Mouse (Mus musculus): ENCODE data around the gene Trim65. TPM values are rescaled to one million over a fixed set of nuclear protein-coding genes. Genes with fewer than 3 reads are reported as not detected.

The Trim65 gene
- polyA plus RNA-seq, 1 experiment from 2014 or later, result 3.6 TPM

DNA sequence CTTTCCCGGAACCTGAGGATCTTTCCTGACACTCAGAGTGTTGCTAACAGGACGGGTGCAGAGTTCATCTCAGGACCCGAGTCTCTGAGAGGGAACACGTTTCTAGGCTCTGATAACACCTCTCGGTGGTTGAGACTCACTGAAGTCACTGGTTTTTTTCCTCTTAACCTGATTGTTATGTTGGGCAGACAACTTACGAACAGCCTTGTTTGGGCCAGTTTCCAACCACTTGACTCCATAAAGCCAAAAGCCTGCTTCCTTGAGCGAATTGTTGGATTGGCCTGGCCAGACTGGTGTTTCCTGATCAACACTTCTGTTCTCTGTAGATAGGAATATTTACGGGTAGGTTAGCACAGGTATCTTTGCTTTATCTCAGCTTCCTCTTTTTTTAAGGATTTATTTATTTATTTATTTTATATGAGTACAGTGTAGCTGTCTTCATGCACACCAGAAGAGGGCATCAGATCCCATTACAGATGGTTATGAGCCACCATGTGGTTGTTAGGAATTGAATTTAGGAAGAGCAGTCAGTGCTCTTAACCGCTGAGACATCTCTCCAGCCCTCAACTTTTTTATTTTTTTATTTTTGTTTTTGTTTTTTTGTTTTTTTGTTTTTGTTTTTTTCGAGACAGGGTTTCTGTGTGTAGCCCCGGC is 42.1 kb downstream of the Trim65 start:
- Histone ChIP-seq H3K36me3 (peaks cover 13% of the 10 kb centered on the region), H3K27ac (peak overlapping the region; percentile 88; the same call in 1 of the 2 replicates), H3K4me3 (no peak overlapping the region), H3K4me1 (peaks cover 37% of the 10 kb centered on the region), H3K9me3 (no peaks in the 10 kb centered on the region), H3K27me3 (ENCODE audit: insufficient read depth, poor library complexity, severe bottlenecking) (no peaks in the 10 kb centered on the region)
- no peak for DNase-seq (ENCODE audit: low spot score)
- WGBS, result 62% methylated on average over 11 of the region's 11 CpGs

DNA sequence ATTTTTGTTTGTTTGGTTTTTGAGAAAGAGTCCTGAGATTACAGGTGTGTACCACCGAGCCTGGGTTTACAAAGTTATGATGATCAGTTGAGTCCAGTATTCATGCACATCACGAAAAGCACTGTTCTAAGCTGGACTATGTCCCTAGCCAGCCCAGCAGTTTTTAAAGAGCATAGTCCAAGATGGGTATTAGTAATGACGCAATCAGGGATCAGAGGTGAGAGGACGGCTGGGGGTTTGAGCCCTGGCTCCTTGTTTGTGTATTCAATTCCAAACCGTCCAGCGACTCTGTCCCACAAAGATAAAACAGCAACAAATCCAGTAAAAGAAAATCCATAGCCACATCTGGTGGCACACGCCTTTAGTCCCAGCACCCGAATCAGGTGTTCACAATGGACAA is 42.7 kb downstream of the Trim65 start:
- Histone ChIP-seq H3K4me1 (peaks cover 33% of the 10 kb centered on the region), H3K27ac (peak overlapping the region; percentile 88; the same call in 1 of the 2 replicates), H3K9me3 (no peaks in the 10 kb centered on the region), H3K27me3 (ENCODE audit: insufficient read depth, poor library complexity, severe bottlenecking) (no peaks in the 10 kb centered on the region), H3K36me3 (peaks cover 19% of the 10 kb centered on the region), H3K4me3 (no peak overlapping the region; the same call in 1 of the 2 replicates)
- WGBS, result 79% methylated on average over 8 of the region's 8 CpGs
- DNase-seq (ENCODE audit: low spot score), result no peak

DNA sequence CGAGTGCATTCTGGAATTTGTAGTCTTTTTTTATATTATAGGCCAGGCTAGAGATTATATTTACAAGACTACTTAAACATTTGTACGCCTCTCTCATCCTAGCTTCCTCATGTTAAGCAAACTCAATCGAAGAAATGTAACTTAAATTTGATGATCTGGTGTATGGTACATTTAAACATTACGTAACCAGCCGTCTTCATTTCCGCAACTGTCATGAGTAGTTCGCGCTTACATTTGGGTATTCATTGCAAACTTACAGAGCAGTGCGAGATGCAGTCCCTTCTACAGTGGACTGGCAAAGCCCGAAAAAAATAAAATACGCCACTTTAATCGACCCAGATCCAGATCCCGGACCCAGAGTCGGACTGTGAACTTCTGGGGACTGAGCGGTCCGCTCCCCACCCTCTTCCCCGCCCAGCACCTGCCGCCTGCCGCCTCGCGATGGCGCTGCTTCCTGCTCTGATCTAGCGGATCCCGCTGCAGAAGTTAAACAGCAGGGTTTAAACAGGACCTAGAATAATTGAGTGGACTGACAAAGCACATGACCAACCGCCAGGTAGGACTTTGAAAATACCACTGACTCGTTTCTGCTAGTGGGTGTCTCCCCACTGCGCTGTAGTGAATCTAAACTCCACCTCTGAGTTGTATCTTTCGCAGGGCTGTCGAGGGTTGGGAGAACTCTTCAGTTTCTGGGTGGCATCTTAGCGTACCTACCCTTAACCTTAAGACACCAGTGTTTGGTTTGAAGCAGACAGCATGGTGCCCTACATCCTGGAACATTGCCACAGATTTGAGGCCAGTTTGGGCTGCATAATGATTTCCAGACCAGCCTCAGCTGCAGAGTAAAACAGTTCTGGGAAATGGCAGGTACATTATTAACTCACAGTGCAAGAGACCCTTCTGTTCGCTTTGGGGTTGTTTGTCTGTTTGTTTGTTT is 43.5 kb downstream of the Trim65 start:
- peak; percentile 96 for DNase-seq (ENCODE audit: low spot score)
- WGBS, result 5% methylated on average over 31 of the region's 31 CpGs
- H3K4me3 ChIP-seq, result peak overlapping the region; percentile 63
- H3K9me3 ChIP-seq, result no peaks in the 10 kb centered on the region
- H3K4me1 ChIP-seq, result peaks cover 33% of the 10 kb centered on the region
- H3K27me3 ChIP-seq (ENCODE audit: insufficient read depth, poor library complexity, severe bottlenecking), result no peaks in the 10 kb centered on the region
- peaks cover 25% of the 10 kb centered on the region for H3K36me3 ChIP-seq
- peak overlapping the region; percentile 88 for H3K27ac ChIP-seq

DNA sequence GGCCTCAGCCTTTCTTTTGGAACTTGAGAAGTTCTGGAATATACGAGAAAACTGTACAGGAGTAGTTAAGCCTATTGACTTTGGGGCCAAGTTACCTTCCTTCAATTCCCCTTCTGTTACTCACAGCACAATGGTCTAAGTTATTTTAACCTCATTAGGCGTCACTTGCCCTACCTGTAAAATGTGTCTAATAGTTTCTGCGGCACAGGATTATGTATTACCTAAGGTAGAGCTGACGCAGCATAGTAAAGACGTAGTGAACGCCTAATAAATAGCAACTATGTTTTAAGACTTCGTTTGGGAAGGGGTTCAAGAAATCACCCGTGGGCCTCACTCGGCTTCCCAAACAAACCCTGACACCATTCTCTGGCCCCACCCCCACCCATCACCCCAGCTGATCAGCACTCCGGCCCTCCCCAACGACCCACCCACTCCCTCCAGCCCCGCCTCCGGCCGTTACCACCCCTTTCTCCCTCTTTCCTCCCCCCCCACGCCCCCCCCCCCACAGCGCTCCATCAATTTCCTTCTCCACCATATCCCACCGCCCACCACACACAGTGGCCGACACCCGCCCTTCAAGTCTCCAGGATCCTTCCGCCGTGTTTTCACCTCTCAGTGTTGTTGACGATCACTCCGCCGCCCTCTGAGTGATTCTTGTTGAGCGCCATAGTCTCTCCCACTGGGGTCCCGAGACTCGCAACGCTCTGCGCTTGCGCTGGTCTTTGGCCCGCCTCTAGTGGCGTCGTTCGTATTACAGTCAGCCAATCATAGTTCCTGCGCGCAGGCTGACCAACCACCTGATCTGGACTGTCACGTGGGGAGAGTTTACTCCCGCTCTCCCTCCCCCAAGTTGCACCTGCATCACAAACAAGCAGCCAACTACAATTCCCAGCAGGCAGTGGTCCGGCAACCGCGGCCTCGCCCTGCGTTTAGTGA is 44.4 kb downstream of the Trim65 start, which contains the start of gene Wbp2:
Gene Wbp2 (minus strand): TSS at position 738 of the 936 bp plus-strand sequence.
- Histone ChIP-seq H3K36me3 (peaks cover 35% of the 10 kb centered on the region), H3K4me3 (peak within 1 kb of the TSS; percentile 63), H3K4me1 (peaks cover 31% of the 10 kb centered on the region), H3K9me3 (no peaks in the 10 kb centered on the region), H3K27me3 (ENCODE audit: insufficient read depth, poor library complexity, severe bottlenecking) (no peaks in the 10 kb centered on the region), H3K27ac (peak within 1 kb of the TSS; percentile 88)
- DNase-seq (ENCODE audit: low spot score), result peak; percentile 100
- WGBS, result 7% methylated on average over 38 of the region's 43 CpGs

DNA sequence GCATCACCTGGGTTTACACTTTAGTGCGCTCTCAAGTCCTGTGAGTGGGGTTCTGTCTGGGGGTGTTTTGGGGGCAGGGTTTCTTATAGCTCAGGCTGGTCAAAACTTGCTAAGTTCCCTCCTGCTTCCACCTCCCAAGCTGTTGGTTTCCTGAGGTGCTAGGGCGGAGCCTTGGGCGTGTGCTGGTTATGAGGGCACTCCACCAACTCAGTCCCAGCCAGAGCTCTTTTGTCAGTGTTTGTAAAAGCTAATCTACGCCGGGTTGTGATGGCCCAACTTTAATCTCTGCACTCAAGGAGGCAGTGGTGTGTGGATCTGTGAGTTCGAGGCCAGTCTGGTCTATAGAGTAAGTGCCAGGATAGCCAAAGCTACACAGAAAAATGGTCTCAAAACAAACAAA is 46.8 kb downstream of the Trim65 start:
- no peak overlapping the region for H3K4me3 ChIP-seq
- peaks cover 43% of the 10 kb centered on the region for H3K4me1 ChIP-seq
- 88% methylated on average over 6 of the region's 6 CpGs for WGBS
- DNase-seq (ENCODE audit: low spot score), result no peak
- H3K27ac ChIP-seq, result no peak overlapping the region
- H3K9me3 ChIP-seq, result no peaks in the 10 kb centered on the region
- no peaks in the 10 kb centered on the region for H3K27me3 ChIP-seq (ENCODE audit: insufficient read depth, poor library complexity, severe bottlenecking)
- peaks cover 58% of the 10 kb centered on the region for H3K36me3 ChIP-seq

DNA sequence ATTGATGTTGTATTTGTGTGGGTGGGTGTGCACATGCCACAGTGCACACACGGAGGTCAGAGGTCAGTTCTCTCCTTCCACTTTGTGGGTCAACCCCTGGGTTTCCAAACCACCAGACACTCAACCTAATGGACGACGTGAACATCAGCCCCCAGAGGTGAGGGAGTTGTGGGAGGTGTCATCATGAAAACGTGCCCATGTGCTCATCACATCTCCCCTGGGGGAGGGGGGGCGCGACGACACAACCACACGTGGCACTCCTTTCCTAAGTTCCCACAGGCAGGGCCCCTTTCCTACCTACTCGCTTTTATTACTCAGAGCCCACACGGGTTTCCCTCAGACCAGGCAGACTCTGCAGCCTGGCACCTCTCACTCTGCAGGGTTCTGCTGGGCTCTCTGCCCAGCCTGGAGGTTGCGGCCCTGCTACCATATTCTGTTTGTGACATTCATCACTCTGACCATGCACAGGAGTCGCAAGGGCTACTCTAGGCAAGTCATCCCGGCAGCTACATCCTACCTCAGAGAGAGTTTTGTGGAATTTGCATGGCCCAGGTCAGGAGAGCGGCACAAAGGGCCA is 47.7 kb downstream of the Trim65 start:
- Histone ChIP-seq H3K4me1 (peaks cover 46% of the 10 kb centered on the region), H3K4me3 (no peak overlapping the region), H3K36me3 (peaks cover 65% of the 10 kb centered on the region), H3K27me3 (ENCODE audit: insufficient read depth, poor library complexity, severe bottlenecking) (no peaks in the 10 kb centered on the region), H3K9me3 (no peaks in the 10 kb centered on the region), H3K27ac (no peak overlapping the region)
- WGBS, result 91% methylated on average over 14 of the region's 14 CpGs
- no peak for DNase-seq (ENCODE audit: low spot score)

DNA sequence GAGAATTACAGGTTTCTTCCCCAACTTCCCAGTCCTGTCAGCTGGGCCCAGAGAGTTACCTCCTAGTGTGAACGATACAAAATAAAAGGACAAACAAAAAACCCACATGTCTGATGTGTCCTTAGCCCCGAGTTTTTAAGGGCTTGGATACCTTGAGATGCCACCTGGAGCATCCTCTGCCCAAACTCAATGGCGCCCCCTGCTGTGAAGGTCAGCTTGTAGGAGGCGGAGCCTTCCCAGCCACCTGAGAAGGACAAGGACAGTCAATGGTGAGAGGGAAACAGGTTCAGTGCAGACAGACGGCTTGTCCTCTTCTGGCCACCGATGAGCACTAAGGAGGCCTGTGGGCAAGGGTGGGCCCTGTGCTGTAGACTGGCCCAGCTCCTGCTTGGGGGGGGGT is 49.8 kb downstream of the Trim65 start:
- 0 out of 2 replicates have a peak overlapping the region, but pooled peaks have one; percentile 11 for H3K27ac ChIP-seq
- peaks cover 55% of the 10 kb centered on the region for H3K4me1 ChIP-seq
- H3K9me3 ChIP-seq, result no peaks in the 10 kb centered on the region
- no peak for DNase-seq (ENCODE audit: low spot score)
- peaks cover 65% of the 10 kb centered on the region for H3K36me3 ChIP-seq
- no peak overlapping the region for H3K4me3 ChIP-seq
- no peaks in the 10 kb centered on the region for H3K27me3 ChIP-seq (ENCODE audit: insufficient read depth, poor library complexity, severe bottlenecking)
- WGBS, result 74% methylated on average over 6 of the region's 6 CpGs

DNA sequence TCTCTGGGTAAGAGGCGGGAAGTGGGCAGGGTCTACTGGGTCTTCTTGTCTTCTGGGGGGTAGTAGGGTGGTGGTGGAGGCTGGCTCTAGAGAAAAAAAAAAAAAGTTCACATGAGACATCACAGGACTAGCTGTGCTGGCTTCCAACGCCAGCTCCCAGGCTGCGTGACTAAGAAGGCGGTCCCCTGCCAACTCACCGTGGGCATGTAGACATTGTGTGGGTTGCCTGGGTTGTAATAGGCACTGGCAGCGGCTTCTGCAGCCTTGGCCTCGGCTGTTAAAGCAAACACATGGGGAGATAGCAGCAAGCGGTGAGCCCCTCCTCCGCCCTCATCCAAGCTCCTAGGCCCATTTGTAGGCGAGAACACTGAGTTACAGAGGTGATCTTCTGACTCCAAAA is 51.4 kb downstream of the Trim65 start:
- peak overlapping the region; percentile 84; the same call in 1 of the 2 replicates for H3K27ac ChIP-seq
- WGBS, result 79% methylated on average over 10 of the region's 10 CpGs

DNA sequence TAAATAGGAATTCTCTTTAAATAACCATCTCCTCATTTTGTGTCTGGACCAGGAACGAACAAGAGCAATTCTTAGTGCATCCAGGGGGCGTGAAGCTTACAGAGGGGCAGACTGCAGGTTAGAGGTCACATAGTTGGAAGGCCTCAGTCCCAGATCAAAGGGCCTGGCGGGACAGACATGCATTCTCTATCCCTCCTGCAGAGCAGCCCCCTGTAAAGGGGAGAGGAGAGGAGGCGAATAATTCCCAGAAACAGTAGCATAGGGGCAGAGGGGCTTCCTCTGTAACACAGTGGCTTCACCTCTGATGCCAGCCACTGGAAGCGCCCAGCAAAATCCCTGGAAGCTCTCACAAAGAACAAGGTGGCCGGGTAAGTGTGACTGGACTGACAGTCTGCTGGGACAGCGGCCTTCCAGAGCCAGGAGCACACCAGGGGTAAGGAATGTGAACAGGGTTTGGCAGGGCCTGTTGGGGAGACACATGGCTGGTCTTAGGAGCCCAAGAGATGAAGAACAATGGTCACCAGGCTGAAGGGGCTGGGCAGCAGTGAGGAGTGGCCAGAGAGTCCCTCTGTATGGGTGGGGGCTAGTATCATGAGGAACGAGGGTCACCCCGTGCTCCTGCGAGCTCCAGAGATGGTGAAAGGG is 52.1 kb downstream of the Trim65 start:
- H3K27ac ChIP-seq, result peak overlapping the region; percentile 84
- WGBS, result 42% methylated on average over 10 of the region's 10 CpGs

More for the DNA sequence above, 51.4 kb downstream of the Trim65 start:
- Histone ChIP-seq H3K27me3 (ENCODE audit: insufficient read depth, poor library complexity, severe bottlenecking) (no peaks in the 10 kb centered on the region), H3K4me1 (peaks cover 53% of the 10 kb centered on the region), H3K36me3 (peaks cover 57% of the 10 kb centered on the region), H3K9me3 (no peaks in the 10 kb centered on the region), H3K4me3 (no peak overlapping the region)
- DNase-seq (ENCODE audit: low spot score), result no peak

DNA sequence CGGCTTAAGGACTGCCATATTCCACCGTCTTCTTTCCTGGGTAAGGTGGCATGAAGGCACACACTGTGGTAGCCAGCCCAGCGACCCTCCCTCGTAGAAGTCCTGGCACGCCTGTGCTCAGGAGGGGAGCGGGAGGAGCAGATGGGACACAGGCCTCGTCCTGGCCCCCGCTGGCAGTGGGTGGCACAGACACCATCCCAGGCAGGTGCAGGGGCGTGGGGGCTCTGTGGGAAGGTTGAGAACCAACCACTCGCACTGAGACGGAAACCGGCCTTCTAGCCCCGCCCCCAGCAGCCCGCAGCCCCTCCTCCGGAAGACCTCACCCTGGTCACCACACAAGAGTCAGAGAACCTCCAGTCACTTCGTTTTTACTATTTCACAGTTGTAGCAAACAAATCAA is 52.7 kb downstream of the Trim65 start:
- 12% methylated on average over 16 of the region's 16 CpGs for WGBS
- no peaks in the 10 kb centered on the region for H3K9me3 ChIP-seq
- H3K27me3 ChIP-seq (ENCODE audit: insufficient read depth, poor library complexity, severe bottlenecking), result no peaks in the 10 kb centered on the region
- peak overlapping the region; percentile 86 for H3K27ac ChIP-seq
- DNase-seq (ENCODE audit: low spot score), result no peak
- H3K4me3 ChIP-seq, result peak overlapping the region; percentile 53
- peaks cover 46% of the 10 kb centered on the region for H3K36me3 ChIP-seq
- H3K4me1 ChIP-seq, result peaks cover 66% of the 10 kb centered on the region

More for the DNA sequence above, 52.1 kb downstream of the Trim65 start:
- Histone ChIP-seq H3K27me3 (ENCODE audit: insufficient read depth, poor library complexity, severe bottlenecking) (no peaks in the 10 kb centered on the region), H3K9me3 (no peaks in the 10 kb centered on the region), H3K4me1 (peaks cover 60% of the 10 kb centered on the region), H3K36me3 (peaks cover 51% of the 10 kb centered on the region), H3K4me3 (peak overlapping the region; percentile 16; the same call in 1 of the 2 replicates)
- no peak for DNase-seq (ENCODE audit: low spot score)

DNA sequence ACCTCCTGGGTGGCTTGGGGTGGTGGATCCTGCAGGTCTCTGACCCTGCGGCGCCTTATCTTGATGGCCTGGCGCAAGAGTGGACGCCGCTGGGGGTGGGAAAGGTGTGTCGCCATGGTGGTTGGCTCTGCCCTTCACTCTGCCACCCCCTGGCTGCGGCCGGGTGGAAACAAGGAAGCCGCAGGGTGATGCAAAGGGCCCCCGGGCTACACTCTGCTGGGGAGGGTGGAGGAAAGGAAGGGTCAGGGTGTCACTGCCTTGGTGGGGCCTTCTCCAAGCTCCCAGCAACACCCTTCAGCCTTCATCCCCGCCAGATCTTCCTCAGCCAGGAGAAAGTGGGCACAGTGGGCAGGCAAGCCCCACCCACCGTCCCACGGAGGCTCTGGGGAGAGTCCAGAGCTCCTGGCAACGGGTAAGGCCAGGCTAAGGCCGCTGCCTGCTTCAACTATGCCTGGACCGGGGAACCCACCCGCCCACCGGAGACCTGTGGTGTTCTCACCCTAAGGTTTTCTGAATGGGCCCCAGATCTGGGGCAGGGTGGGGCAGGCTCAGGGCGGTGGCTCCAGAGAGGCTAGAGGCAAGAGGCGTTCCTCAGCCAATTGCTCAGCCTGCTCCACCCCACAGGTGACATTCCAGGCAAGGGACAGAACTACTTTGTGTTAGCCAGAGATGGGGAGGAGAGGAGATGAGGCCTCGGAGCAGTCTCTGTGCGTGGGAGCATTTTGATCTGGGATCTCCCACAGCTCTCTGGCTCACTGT is 53.3 kb downstream of the Trim65 start, which contains the start of gene Unc13d:
Gene Unc13d (minus strand): TSS at position 516 of the 759 bp plus-strand sequence.
- Histone ChIP-seq H3K36me3 (peaks cover 41% of the 10 kb centered on the region), H3K27me3 (ENCODE audit: insufficient read depth, poor library complexity, severe bottlenecking) (no peaks in the 10 kb centered on the region), H3K9me3 (no peaks in the 10 kb centered on the region), H3K4me3 (peak within 1 kb of the TSS; percentile 53), H3K4me1 (peaks cover 71% of the 10 kb centered on the region), H3K27ac (peak within 1 kb of the TSS; percentile 86)
- DNase-seq (ENCODE audit: low spot score), result peak; percentile 92
- WGBS, result 68% methylated on average over 22 of the region's 22 CpGs
